Mouse (Mus musculus): ENCODE results near the gene Steap4.
"Not testable (repeated sequence)": the region's sequence is repeated elsewhere in the genome, so short reads cannot be mapped to it uniquely, and the experiment has no call there.

Steap4 gene

GRCm38 (mm10) chr5:7960176-7960575 is at the start of gene Steap4:
Gene Steap4 (plus strand): TSS chr5:7960457.
- peak; percentile 58 for DNase-seq (ENCODE audit: low spot score)

DNA sequence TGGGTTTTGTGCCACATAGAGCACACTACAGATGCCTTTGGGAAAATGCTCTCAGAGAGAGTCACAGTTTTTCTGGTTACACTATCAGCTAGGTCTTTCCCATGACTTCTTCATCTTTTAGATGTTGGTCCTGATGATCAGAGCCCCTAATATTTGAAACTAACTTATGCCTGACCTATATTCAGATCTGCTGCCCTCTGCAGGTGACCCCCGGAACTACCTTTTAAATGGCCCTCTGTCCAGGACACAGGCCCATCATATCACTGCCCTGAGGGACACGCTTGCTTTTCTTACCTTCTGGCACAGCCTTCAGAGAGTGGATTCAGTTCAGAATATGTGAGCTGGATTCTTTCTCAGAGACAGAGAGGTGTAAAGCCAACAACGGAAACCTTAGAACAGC is 48.3 kb upstream of the Steap4 start:
- DNase-seq (ENCODE audit: low spot score), result no peak

- no peak for DNase-seq (ENCODE audit: low spot score)
These were observed 42.6 kb upstream of the Steap4 start for GRCm38 (mm10) chr5:7917501-7918295.

- DNase-seq (ENCODE audit: low spot score), result no peak
These were observed 42.0 kb upstream of the Steap4 start for GRCm38 (mm10) chr5:7918296-7918579.

- DNase-seq (ENCODE audit: low spot score), result no peak
These were observed 40.6 kb upstream of the Steap4 start for GRCm38 (mm10) chr5:7919681-7920080.

- DNase-seq (ENCODE audit: low spot score), result no peak
These were observed 37.5 kb upstream of the Steap4 start for GRCm38 (mm10) chr5:7922751-7923150.

DNA sequence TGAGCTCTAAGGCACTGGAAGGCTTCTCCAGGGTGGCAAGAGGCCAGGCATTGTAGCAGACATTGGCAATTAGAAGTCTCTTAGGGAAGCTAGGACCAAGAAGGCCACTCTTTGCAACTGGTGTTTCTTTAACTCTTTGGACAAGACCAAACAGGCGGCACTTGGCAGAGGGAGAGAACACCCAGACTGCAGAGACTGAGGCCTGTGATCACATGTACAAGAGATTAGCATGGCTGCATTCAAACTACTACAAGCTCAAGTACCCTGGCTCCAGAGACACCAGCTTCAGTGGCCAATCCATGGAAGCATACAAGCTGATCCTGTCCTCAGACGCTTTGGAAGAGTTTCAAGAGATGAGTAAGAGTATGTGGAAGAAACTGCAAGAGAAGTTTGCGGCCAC is 36.6 kb upstream of the Steap4 start:
- DNase-seq (ENCODE audit: low spot score), result no peak

DNA sequence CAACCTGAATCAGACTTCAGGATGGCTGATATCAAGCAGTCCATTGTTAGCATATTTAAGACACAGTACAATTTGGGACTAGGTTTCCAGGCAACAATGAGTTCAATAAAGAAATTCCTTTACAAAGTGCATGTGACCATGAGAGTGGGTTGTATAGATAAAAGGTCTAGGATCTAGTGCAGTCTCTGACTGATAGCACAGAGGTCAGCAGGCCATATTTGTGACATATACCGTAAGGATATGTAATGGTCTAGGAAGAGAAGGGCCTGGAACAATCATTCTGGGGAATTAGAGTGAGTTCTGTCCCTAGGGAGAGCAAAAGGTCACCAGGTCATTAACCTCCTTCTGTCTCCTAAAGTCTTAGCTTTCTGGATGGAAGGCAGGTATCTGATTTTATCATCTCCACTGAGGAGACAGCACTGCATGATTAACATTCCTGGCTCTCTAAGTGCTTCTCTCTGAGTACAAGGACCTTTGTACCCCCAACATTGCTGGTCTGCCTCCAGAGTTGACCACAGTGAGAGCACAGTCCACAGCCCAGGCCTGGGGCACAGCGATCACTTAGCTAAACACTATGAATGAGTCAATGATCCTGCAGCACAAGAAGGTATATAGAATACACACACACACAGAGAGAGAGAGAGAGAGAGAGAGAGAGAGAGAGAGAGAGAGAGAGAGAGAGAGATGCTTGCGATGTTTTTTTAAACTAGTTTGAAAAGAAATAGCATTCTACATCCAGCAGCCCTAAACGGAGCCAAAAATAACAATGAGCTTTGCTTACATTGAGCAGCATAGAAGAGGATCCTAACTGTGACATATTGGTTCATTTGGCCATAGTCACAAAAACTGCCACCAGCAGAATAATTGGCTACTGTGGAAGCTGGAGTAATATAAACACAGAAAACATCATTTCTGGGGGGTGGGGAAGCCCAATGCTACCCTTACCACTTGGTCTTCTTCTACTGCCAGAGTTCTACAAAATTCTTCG is 27.7 kb upstream of the Steap4 start:
- no peak for DNase-seq (ENCODE audit: low spot score)

DNA sequence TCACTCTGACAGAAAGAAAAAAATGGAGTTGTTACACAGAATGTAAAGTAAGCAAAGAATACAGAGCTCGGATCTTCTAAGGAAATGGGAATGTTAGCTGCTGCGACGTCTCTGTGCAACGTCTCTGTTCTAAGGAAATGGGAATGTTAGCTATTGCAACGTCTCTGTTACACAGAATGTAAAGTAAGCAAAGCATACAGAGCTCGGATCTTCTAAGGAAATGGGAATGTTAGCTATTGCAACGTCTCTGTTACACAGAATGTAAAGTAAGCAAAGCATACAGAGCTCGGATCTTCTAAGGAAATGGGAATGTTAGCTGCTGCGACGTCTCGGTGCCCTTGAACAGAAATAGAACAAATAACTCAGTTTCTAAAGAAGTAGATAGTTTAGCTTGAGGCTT is 26.8 kb upstream of the Steap4 start:
- DNase-seq (ENCODE audit: low spot score), result not testable (repeated sequence)

DNA sequence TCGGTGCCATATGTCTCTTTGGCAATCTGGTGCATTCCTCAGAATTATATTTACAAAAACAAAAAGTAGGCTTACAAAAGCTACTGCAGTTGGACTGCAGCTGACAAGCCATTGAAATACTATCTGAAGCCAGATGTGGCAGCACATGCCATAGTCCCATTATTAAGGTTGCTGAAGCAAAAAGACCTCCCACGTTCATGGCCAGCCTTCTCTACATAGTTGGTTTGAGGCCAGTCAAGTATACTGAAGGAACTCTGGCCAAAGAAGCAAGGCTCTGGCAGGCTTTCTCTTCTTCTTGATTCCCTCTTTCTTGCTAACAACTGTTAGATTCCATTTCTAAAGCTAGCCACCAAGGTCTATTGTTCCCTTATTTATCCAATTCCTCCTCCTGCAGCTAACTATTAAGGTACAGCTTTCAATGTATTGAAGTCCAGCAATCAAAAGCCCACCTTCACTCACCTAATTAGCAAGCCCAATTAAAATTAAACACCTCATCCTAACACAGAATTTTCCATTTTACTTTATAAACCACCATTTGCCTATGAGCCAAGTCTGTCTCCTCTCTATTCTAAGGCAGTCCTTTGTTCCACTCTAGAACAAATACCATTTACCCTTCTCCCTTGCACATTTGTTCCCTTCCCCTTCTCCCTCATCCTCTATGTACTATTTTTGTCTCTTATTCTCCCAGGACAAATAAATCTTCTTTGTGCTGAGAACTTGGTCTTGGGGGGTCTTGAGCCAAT is 26.2 kb upstream of the Steap4 start:
- DNase-seq (ENCODE audit: low spot score), result no peak

GRCm38 (mm10) chr5:7954838-7955237 is 5.4 kb upstream of the Steap4 start:
- no peak for DNase-seq (ENCODE audit: low spot score)

GRCm38 (mm10) chr5:7955371-7955966 is 4.8 kb upstream of the Steap4 start:
- DNase-seq (ENCODE audit: low spot score), result no peak

GRCm38 (mm10) chr5:7958061-7958460 is 2.2 kb upstream of the Steap4 start:
- no peak for DNase-seq (ENCODE audit: low spot score)

- DNase-seq (ENCODE audit: low spot score), result no peak
These were observed 971 bp upstream of the Steap4 start for GRCm38 (mm10) chr5:7959286-7959685.

- no peak for DNase-seq (ENCODE audit: low spot score)
These were observed 856 bp downstream of the Steap4 start for GRCm38 (mm10) chr5:7961113-7961512.

DNA sequence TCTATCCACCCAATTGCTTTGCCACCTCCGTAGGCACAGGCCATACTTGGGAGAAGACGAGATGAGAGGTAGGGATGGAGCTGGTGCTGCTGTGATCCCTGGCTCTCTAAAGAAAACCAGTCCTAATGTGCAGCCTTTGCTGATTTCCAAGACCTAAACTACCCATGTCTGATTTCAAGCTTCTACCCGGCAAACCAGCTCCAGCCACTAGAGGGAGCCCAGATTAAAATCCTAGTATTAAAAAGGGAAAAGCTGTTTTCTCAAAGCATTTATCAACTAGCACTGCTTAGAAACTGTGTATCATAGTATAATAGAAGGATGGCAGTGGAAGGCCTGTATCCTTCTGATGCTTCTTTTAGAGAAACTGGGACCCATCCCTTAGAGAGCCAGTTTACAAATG is 5.0 kb downstream of the Steap4 start:
- DNase-seq (ENCODE audit: low spot score), result peak; percentile 32

- DNase-seq (ENCODE audit: low spot score), result no peak
These were observed 7.9 kb downstream of the Steap4 start for GRCm38 (mm10) chr5:7968152-7968551.

GRCm38 (mm10) chr5:7972266-7972665 is 12.0 kb downstream of the Steap4 start:
- DNase-seq (ENCODE audit: low spot score), result no peak

DNA sequence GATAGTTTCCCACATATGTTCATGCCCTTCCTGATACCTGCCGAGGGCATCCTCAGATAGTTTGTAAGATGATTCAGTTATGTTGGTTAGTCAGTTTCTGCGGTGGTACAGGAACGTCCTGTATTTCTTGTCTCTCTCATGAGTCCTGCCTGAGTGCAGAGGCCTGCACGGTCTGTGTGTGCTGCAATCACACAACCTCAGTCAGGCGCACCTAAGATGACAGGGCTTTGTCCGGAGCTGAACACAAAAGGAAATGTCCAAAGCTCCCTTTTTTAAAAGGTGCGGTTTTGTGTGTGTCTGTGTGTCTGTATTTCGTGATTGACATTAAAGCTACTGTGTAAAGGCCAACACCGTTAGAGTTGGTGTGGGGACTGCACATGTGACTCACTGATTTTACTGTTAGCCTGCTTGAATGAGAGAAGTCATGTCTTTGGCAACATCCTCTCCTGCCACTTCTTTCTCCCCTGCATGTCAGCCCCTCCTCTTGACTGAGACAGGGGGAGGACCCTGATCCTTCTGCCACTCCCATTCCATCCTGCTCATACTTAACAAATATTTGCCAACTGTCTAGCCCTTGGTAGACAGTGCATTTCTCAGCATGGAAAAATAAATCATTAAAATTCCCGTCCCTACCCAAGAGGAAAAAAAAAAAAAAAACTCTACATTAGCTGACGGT is 14.4 kb downstream of the Steap4 start:
- no peak for DNase-seq (ENCODE audit: low spot score)

- no peak for DNase-seq (ENCODE audit: low spot score)
These were observed 20.3 kb downstream of the Steap4 start for GRCm38 (mm10) chr5:7980586-7980985.

DNA sequence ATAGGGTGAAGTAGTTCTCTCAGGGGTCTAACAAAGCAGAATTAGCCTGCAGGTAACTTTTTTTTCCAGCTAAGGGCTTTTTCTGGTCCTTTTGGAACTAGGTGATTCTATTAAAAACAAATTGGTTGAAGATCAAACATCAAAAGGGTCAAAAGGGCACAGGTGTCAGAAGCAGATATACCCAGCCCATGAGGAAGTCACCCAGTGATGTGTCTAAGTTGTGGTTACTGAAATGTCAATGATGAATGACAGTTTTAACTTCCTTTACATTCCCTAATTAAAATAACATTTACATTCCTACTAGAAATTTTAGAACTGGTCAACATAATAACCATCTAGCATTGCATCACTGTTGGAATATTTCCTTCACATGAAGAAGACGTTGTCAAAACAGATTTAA is 27.7 kb downstream of the Steap4 start:
- DNase-seq (ENCODE audit: low spot score), result no peak

- DNase-seq (ENCODE audit: low spot score), result no peak
These were observed 28.2 kb downstream of the Steap4 start for GRCm38 (mm10) chr5:7988415-7988814.
